Mouse (Mus musculus): ENCODE data around the gene Hcn2.

The Hcn2 gene

DNA sequence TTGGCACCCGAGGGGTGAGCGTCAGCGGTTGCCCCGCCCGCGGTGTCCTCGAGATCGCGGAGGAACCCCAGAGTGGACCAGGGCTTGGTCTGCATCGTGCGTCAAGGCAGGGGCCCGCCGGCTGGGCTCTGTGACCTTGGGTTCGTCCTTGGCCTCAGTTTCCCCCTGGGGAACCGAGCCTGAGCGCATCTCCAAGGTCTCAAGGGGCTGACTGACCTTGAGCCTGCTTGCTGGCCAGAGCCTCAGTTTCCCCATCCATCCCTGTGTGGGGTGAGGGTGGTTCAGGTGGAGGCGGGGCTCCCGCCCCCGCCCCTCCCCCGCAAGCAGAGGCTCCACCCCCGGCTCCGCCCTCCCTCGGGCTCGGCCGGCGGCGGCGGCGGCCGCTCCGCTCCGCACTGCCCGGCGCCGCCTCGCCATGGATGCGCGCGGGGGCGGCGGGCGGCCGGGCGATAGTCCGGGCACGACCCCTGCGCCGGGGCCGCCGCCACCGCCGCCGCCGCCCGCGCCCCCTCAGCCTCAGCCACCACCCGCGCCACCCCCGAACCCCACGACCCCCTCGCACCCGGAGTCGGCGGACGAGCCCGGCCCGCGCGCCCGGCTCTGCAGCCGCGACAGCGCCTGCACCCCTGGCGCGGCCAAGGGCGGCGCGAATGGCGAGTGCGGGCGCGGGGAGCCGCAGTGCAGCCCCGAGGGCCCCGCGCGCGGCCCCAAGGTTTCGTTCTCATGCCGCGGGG is at the start of gene Hcn2:
Gene Hcn2, plus strand, starts transcription at position 381 of the 734 bp plus-strand sequence.
- no peak for DNase-seq (ENCODE audit: extremely low read depth, low read depth, low spot score)

GRCm38 (mm10) chr10:79668076-79668475 is 48.4 kb upstream of the Hcn2 start:
- no peak for DNase-seq (ENCODE audit: extremely low read depth, low read depth, low spot score)

DNA sequence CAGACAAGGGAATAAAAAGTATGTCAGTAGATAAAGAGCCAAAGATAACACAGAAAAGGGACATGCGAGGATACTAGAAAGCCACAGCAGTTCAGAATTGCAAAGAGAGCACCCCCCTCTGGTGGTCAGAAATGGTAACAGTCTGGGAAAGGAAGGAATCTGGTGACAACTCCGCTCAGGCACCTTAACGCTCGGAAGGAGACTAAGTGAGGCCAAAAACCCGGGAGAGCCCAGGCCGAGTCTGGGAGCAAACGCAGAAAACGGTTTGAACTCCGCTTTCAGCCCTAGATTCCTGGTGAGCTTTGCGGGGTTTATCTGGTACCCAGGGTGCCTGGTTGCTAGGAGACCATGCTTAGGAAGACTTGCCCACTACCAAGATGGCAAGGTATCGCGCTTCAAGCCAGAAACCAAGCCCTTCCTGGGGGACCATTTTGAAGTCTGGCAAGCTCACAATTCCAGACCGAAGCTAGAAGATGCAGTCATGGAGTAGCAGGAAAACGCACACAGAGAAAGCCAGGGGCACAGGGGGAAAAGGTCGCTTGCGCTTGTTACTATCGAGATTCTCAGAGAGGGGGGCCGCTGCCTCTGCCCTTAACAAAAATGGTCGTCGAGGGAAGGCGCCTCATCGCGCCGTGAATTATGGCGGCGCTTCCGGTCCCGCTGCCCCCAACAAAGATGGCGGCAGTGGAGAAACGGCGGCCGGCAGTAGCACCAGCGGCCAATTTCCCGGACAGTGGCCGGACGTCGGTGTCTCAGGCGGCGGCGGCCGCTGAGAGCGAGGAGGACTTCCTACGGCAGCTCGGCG is 47.5 kb upstream of the Hcn2 start, which contains the start of gene Tpgs1:
Gene Tpgs1, plus strand, starts transcription at position 599 of the 805 bp plus-strand sequence.
- no peak for DNase-seq (ENCODE audit: extremely low read depth, low read depth, low spot score)

GRCm38 (mm10) chr10:79669576-79670057 is 46.8 kb upstream of the Hcn2 start:
- DNase-seq (ENCODE audit: extremely low read depth, low read depth, low spot score), result no peak

DNA sequence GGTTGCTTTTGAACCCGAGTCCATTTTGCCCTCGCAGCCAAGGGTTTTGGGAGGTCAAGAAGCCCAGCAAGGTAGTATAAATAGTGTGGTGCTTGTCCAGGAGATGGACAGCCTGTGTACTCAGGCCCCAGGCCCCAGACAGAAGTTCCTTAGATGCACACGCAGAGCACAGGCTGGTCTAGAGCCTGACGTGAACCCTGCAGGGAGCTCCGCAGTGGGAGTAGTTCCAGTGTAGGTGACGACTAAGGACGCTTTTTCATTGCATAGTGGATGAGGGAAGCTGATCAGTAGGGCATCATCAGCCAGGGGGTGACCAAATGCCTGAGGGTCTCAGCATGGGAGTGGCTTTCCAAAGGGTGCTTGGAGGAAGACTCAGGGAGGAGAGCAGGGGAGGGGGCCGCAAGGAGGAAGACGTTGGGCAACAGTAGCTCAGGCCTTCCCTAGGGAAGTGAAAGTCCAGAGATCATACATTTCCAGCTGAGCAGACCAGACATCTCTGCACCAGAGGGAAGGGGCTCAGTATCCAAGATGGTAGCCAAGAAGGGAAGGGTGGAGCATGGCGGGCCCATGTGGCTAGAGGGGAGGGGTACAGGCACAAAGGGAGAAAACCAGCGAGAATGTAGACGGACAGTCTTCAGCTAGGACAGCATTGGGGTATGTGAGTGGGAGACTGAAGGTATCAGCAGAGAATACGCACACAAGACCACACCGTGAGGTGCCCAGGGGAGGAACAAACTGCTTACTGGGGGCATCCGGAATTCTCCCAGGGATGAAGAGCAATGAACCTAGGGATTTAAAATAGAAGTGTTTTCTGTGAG is 46.2 kb upstream of the Hcn2 start:
- DNase-seq (ENCODE audit: extremely low read depth, low read depth, low spot score), result no peak

GRCm38 (mm10) chr10:79671396-79672087 is 44.9 kb upstream of the Hcn2 start:
- DNase-seq (ENCODE audit: extremely low read depth, low read depth, low spot score), result no peak

DNA sequence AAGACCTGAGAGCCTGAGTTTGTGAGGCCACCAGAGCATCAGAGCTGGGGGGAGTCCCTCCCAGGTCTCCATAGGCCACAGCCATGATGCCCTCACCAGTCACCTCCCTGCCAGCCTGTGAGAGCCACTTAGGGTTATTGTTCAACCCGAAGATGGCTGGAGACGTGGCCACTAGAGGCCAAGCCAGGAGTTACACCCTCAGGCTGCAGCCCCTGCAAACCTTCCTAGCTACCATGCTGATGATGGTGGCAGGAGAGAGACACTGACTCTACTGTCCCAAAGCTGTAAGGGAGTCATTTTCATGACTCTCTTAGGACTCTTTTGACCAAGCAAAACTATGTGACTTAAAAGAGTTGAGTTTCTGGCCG is 44.4 kb upstream of the Hcn2 start:
- no peak for DNase-seq (ENCODE audit: extremely low read depth, low read depth, low spot score)

DNA sequence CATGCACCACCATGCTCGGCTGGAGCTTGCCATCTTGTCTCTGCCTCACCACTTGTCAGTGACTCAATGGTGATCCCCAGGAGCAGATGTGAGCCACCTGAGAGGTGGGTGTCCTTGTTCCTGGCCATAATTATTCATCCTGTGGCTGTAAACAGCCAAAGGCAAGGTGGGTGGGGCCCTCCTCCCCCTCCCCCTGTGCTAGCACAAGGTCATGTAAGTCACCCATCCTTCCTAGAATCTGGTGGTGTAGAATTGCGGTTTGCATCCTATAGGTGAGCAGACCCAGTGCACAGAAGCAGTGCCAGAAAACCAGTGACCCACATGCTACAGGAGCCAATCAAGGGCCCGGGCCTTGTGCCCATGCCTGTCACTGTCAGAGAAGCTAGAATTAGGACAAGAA is 43.4 kb upstream of the Hcn2 start:
- DNase-seq (ENCODE audit: extremely low read depth, low read depth, low spot score), result no peak

DNA sequence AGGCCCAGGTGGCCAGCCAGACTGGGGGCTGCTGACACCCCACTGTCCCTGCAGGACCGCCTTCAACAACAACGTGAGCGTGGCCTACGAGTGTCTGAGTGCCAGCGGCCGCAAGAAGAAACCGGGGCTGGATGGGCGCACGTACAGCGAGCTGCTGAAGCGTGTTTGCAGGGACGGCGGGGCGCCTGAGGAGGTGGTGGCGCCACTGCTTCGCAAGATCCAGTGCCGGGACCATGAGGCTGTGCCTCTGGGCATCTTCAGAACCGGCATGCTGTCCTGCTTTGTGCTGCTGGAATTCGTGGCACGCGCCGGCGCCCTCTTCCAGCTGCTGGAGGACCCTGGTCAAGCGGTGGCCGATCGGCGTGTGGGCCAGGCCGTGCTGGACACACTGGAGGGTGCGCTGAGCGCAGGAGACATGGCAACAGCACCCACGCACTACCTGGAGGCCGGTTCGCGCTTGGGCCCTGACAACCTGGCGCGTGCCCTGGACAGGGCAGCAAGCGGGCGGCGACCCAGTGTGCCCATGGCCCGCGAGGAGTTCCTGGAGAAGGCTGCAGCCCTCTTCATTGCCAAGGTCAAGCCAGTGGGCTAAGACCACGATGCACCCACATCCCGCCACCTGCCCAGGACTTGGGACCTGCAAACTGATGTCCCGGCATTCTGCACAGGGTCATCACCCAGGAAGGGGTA is 40.9 kb upstream of the Hcn2 start:
- DNase-seq (ENCODE audit: extremely low read depth, low read depth, low spot score), result no peak

- no peak for DNase-seq (ENCODE audit: extremely low read depth, low read depth, low spot score)
Observed at GRCm38 (mm10) chr10:79680606-79681495, 35.6 kb upstream of the Hcn2 start.

GRCm38 (mm10) chr10:79681591-79682245 is 34.7 kb upstream of the Hcn2 start, which contains the start of gene Cdc34:
Gene Cdc34, plus strand, starts transcription at chr10:79682195.
- DNase-seq (ENCODE audit: extremely low read depth, low read depth, low spot score), result no peak

DNA sequence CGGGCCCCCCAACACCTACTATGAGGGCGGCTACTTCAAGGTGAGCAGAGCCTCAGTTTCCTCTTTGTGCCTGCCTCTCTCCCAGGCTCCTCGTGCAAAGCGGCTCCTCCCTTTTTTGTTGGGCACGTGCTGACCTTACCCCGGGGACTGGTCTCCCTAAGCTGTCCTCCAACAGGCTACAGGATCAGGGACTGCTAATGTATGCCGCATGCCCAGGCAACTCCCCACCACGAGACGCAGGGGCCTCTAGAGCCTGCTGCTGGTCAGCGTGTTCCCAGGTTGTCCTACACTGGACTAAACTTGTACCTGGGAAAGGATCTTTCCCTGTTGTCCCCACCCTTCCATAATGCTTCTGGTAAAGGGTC is 33.9 kb upstream of the Hcn2 start:
- no peak for DNase-seq (ENCODE audit: extremely low read depth, low read depth, low spot score)

DNA sequence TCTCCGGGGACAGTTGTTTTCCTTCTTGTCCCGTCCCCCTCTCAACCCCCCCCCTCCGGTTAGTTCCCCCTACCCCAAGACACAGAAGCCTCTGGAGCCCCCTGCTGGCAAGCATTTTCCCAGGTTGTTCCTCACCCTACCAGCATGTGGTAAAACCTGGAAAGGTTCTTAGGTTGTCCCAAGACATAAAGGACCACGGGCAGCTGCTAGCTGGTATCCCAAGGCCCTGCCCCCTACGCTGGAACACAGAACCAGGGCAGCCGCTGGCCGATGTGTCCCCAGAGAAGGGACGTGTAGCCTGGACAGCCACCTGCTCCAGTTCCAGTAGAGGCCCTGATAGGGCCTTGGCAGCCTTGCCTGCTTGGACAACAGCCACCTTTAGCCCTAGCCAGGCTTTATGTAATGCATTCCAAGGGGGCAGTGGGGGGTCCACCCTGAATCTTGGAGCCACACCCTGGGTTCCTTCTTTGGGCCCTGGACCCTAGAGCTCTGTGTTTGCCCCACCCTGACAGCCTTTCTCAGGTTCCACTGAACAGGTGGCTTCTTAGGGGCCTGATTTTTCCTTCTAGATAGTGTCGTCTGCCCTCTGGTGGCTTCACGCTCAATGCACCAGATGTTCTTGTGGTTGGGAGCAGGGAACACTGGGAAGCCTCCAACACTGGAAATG is 33.4 kb upstream of the Hcn2 start:
- no peak for DNase-seq (ENCODE audit: extremely low read depth, low read depth, low spot score)

DNA sequence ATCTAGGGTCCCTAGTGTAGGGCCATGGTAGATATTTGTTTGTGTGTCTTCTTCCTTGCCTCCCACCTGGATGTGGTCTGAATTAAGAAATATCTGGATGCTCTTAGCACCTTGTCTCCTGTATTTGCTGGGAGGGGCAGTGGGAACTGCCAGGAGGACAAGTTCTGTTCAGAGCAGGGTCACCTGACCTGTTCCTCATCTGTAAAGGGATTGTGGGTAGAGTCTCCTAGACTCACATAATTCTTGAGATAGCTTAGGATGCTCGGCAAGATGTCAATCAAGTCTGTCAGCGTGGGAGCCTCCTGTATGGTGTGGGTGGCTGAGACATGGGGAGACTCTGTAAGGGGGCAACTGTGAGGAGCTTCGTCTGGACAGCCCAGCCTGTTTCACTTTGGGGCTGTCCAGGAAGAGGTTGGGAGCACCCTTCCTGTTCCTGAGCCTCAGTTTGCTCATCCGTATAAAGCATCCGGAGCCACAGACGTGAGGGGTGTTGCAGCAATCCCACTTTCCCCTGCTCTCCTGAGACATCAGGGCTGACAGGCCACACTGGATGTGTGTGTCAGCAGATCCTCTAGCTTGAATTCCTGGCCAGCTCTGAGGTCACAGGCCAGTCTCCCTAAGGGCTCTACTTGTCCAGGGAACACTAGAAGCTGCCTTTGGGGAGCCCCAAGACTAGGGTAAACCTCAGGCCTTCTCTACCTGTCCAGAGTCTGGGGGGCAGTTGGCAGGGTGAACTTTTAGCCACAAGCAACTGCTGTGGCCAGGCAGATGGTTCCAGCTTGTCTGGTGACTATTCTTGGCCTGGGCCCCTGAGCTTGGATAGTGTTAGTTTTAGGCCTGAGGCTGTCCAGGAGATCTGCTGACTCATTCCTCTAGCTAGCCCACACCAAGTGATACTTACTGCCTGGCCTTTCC is 32.5 kb upstream of the Hcn2 start:
- no peak for DNase-seq (ENCODE audit: extremely low read depth, low read depth, low spot score)

GRCm38 (mm10) chr10:79684770-79685600 is 31.4 kb upstream of the Hcn2 start:
- DNase-seq (ENCODE audit: extremely low read depth, low read depth, low spot score), result no peak

DNA sequence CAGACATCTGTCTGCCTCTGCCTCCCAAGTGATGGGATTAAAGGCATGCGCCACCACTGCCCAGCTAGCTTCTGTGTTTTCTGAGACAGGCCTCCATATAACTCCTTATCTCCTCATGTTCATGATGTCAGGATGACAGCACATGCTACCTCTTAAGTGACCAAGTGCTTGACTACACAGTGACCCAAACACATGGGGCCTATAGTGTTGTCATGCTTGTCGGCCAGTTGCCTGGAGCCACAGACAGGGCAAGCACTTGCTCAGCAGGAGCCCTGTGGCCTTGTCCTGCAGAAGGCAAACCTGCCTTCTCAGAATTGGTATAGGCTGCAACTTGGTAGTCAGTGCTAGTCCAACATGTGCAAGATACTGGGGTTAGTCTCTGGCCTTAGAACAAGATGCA is 30.2 kb upstream of the Hcn2 start:
- no peak for DNase-seq (ENCODE audit: extremely low read depth, low read depth, low spot score)

Measured in fat pad, adult 2 months (tissue).